18 mouse cellular contexts compared by ENCODE assay signal in genomic region chr2:160954541-160954940, GRCm38 (mm10). TPM values are rescaled to one million over a fixed set of nuclear protein-coding genes. Genes with fewer than 3 reads are reported as not detected.
"Had no signal": no experiment of that assay in that cellular context is flagged by ENCODE, and none has a peak within 500 bp of the region (broad histone marks: within the 10 kb centered on the region; RNA-seq: fewer than 3 reads in every experiment).

No protein-coding gene starts in this region.

- H3K4me1 ChIP-seq: lung, embryonic 15.5 days; midbrain, embryonic 13.5 days; midbrain, embryonic 15.5 days; neural tube, embryonic 12.5 days; stomach, embryonic 15.5 days had no signal

- H3K4me3 ChIP-seq: lung, embryonic 15.5 days; midbrain, embryonic 13.5 days; midbrain, embryonic 15.5 days; neural tube, embryonic 12.5 days; stomach, embryonic 15.5 days had no signal

- DNase-seq: liver, postnatal 0 days; lung, adult 2 months; lung, postnatal 14 days; lung, postnatal 36 days; thymus, adult 2 months; thymus, postnatal 25 days; thymus, postnatal 4 days had no signal

- H3K27ac ChIP-seq: lung, embryonic 15.5 days; macrophage; midbrain, embryonic 13.5 days; midbrain, embryonic 15.5 days; neural tube, embryonic 12.5 days; stomach, embryonic 15.5 days; stomach, postnatal 0 days had no signal

RNA-seq across cellular contexts. Expression of gene Emilin3, which starts 42.4 kb away (rescaled TPM):
- total RNA-seq: megakaryocyte progenitor cell, adult 5-6 weeks; monocyte, adult 5-6 weeks; neutrophil, adult 5-6 weeks had no signal
- polyA plus RNA-seq: liver, postnatal 0 days; macrophage; spleen, adult 2 months had no signal
